Mouse (Mus musculus) central nervous system, embryonic 14 days (tissue): ENCODE results near the gene Nxf3. TPM values are rescaled to one million over a fixed set of nuclear protein-coding genes. Genes with fewer than 3 reads are reported as not detected.

Experiments used
- polyA plus RNA-seq: library from polyadenylated mRNA; depleted of rRNA; stranded (reverse); fragments of >200 nt; gene quantifications from 2 replicates; pipeline ENCODE4 v1.2.3, GENCODE M21; 2012; rRNA removed

Gene Nxf3
- 0.04 TPM in 2 replicates for polyA plus RNA-seq

DNA sequence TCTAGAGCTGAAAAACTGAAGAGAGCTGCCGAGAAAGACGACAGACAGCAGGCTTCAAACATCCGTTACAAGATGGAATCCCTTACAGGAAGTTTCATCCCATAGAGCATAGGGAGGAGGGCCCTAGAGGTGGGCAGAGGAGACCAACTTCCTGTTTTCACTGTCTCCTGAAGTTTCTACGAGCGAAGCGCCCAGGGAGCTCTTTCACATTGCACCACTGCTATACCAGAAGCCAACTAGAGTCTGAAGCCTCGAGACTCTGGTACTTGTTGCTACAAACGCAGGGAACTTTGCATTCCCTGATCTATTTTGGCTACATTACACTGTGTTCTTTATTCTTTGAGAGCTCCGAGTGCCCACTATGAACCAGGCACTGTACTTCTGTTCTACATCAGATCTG lies at the start of gene Nxf3:
Nxf3 (minus strand) TSS at position 101 of the 400 bp plus-strand sequence.

GRCm38 (mm10) chrX:136068020-136068419 lies 17.0 kb downstream of the Nxf3 start, which contains the start of gene Bex2:
Gene Bex2, minus strand, starts transcription at chrX:136068236.

DNA sequence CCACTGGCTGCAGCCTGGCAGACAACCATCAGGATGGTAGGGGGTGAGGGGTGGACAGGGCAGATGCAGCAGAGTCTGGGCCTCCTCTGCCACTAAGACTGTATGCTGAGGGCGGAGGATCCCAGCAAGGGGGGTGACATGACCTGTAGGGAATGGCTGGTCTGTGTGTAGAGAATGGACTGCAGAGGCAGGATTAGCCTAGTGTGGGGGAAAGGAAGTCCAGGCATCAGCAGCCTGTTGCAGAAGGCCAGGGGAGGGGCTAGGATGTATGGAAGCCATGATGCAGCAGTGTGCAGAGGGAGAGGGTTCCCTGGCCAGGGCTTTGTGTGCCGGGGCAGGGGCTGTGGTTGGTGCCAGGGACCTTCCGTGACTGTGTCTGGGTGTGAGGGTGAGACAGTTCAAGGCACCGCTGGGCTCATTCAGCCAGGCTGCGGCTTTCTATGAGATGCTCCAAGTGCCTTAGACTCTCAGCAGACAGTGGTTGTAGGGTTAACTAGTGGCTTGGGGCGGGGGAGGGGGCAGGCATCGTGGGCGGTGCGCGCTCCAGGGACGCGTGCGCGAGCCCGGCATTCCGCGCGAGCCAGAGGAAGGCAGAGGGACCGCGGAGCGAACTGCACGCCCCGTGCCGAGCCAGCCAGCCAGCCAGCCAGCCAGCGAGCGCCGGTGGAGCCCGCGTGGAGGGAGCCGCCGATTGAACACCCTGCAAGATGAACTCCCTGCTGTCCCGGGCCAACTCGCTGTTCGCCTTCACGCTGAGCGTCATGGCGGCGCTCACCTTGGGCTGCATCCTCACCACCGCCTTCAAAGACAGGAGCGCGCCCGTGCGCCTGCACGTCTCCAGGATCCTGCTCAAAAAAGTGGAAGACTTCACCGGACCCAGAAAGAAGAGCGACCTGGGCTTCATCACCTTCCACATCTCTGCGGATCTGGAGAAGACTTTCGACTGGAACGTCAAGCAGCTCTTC lies 52.0 kb downstream of the Nxf3 start, which contains the start of gene Arxes1:
Arxes1 (plus strand) TSS at position 569 of the 965 bp plus-strand sequence.

Other genes starting within 250 kb of the Nxf3 start
- 131 TPM in 2 replicates for gene Gprasp2, start 246.2 kb downstream of the Nxf3 start, polyA plus RNA-seq
- 123 and 125 TPM in 2 replicates for gene Arxes2, start 91.4 kb downstream of the Nxf3 start, polyA plus RNA-seq
- gene Arxes1, start 51.9 kb downstream of the Nxf3 start, polyA plus RNA-seq = 28.8 and 31.3 TPM in 2 replicates
- gene Bex2, start 17.0 kb downstream of the Nxf3 start, polyA plus RNA-seq = 364 and 417 TPM in 2 replicates
- gene Bex4, start 53.7 kb upstream of the Nxf3 start, polyA plus RNA-seq = 82.7 and 91.8 TPM in 2 replicates
- gene Tceal8, start 87.1 kb upstream of the Nxf3 start, polyA plus RNA-seq = 99.8 and 102 TPM in 2 replicates
- gene Tceal5, start 118.6 kb upstream of the Nxf3 start, polyA plus RNA-seq = 36.4 and 38.5 TPM in 2 replicates
- 1.1 and 14.3 TPM in 2 replicates for gene Tceal7, start 129.5 kb upstream of the Nxf3 start, polyA plus RNA-seq
- 194 and 195 TPM in 2 replicates for gene Bex1, start 130.3 kb upstream of the Nxf3 start, polyA plus RNA-seq
- gene Tceal9, start 159.8 kb upstream of the Nxf3 start, polyA plus RNA-seq = 242 and 248 TPM in 2 replicates
- gene Bex3, start 185.0 kb upstream of the Nxf3 start, polyA plus RNA-seq = 712 and 733 TPM in 2 replicates